Mouse (Mus musculus): ENCODE measurements around the gene Ap4b1.

Gene Ap4b1

DNA sequence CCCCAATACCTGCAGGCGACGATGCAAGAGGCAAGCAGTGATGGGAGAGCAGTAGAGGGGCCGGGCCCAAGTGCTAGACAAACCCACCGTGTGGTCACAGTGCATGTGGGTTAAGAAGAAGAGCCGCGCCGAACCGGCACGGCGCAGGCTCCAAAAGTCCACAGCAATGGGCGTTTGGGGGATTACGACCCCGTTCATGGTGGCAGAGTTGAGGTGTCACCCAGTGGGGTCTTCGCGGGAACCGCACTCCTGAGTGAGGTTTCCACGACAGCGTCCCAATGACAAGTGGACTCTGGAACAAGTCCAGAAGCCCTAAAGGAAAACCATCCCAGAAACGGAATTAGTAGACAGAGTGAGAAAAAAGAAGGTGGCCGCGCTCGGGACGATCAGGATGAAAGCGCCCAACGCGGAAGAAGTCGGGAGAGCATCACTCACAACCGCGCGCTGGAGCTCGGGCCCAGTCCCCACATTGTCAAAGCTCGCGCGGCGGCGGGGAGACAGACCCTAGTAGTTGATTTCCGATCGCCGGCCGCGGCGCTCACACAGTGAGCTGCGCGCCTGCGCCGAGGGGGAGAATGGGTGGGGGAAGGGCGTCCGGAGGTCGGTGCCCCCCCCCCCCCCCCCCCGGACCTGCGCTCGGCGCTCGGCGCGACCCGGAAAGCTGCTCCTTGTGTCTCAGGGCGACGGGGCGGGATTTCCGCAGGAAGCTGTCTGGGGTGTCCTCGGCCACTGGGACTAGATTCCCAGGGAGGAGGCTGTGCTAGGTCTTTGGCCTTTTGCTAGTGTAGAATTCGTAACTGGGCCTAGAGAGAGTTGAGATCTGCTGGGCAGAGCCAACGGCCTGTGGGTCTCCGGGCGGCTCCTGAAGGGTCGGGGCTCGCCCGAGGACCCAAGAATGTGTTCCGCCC is at the start of gene Ap4b1, which contains the start of the genes Dclre1b and Gm43064:
Ap4b1 (plus strand) TSS at position 630 of the 908 bp plus-strand sequence.
Dclre1b (minus strand) TSS at position 554 of the 908 bp plus-strand sequence.
Gm43064 (plus strand) TSS at position 683 of the 908 bp plus-strand sequence.
- peak; percentile 95 for DNase-seq (ENCODE audit: low read depth, low spot score)

DNA sequence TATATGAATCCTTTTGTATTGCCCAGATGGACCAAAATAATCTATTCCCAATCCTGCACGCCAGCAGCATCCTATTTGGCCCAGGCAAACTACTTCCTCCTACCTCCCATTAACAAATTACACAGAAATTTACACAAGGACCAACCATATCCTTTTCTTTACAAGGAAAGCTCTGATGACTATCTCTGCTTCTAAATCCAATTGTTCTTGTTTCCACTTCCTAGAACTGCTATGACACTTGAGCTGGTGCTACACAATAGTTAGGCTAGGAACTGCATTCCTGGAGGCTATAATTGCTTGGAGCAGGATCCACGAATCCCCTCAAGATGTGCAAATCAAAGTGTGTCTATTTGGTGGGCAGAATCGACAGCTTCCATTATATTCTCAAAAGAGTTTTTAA is 42.5 kb upstream of the Ap4b1 start:
- DNase-seq (ENCODE audit: low read depth, low spot score), result no peak

GRCm38 (mm10) chr3:103771531-103772130 is 37.7 kb upstream of the Ap4b1 start:
- peak; percentile 97 for DNase-seq (ENCODE audit: low read depth, low spot score)

- no peak for DNase-seq (ENCODE audit: low read depth, low spot score)
Observed at GRCm38 (mm10) chr3:103772846-103773245, 36.5 kb upstream of the Ap4b1 start.

- DNase-seq (ENCODE audit: low read depth, low spot score), result no peak
Observed at GRCm38 (mm10) chr3:103773508-103773907, 35.8 kb upstream of the Ap4b1 start.

DNA sequence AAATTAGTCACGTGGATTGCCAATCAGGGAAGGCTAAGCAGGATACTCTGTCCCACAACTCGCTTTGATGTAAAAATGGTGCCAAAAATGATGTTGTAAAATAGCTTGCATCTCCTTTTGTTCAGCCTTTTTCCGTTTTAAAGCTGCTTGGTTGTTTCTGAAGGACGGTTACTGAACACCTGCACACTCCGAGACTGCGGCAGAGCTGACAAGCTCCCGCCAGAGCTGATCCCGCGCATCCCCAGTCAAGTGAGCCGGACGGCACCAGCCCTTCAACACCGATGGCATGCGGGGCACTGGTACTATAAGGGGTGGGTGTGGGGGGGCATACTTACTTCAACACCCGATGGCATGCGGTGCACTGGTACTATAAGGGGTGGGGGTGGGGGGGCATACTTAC is 35.3 kb upstream of the Ap4b1 start:
- DNase-seq (ENCODE audit: low read depth, low spot score), result no peak

DNA sequence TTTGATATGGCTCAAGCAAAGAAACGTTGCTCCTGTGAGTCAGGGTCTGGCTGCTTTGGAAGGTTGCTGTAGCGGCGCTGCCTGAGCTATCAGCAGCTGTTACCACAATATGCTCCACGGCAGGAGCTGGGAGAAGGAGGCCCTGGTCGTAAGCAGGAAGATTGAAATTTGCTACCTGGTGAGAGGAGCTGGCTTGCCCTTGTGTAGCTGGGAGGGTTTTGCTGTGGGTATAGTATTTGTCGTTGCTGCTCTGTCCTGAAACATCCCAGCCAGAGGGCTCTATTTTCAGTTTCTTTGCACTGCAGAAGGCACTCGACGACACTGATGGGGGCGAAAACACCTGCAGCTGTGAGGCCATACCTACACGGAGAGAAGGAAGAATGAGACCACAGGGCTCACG is 31.4 kb upstream of the Ap4b1 start:
- DNase-seq (ENCODE audit: low read depth, low spot score), result no peak

DNA sequence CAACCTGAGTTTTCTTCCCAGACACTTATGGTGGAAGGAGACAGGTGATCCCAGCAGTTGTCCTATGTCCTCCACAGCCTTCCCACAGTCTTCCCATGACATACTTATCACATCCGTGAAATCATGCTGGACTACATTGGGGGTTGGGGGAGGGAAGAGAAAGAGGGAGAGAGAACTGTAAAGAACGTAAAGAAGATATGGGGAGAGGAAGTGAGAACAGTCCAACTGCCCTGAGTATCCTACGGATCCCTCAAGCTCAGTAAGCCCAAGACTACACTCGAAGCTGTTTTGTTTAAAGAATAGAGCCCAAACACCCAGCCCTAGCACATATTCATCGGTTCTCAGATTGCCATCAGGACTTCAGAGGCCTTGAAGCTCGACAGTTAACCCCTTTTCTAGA is 30.7 kb upstream of the Ap4b1 start:
- no peak for DNase-seq (ENCODE audit: low read depth, low spot score)

- no peak for DNase-seq (ENCODE audit: low read depth, low spot score)
Observed at GRCm38 (mm10) chr3:103779183-103779582, 30.1 kb upstream of the Ap4b1 start.

- DNase-seq (ENCODE audit: low read depth, low spot score), result no peak
Observed at GRCm38 (mm10) chr3:103780271-103780670, 29.0 kb upstream of the Ap4b1 start.

DNA sequence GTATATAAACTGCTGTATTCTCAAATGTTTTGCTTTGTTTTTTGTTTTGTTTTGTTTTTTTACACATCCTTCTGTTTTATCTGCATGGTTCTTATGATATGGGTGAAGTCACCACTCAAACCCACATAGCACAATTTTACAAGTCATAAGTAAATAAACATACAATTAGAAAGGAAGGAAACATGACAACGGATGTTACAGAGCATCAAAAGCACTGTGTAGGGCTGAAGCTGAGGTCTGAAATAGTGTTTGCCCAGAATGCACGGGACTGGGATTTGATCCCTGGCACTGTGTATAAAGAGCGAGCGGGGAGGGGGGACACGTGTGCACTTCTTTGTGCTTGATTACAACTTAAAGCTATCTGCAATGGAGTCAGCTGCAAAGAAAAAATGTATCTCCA is 28.5 kb upstream of the Ap4b1 start:
- no peak for DNase-seq (ENCODE audit: low read depth, low spot score)

- no peak for DNase-seq (ENCODE audit: low read depth, low spot score)
Observed at GRCm38 (mm10) chr3:103782844-103783609, 26.3 kb upstream of the Ap4b1 start.

- DNase-seq (ENCODE audit: low read depth, low spot score), result peak; percentile 43
Observed at GRCm38 (mm10) chr3:103787225-103787624, 22.1 kb upstream of the Ap4b1 start.

- DNase-seq (ENCODE audit: low read depth, low spot score), result no peak
Observed at GRCm38 (mm10) chr3:103789096-103789495, 20.2 kb upstream of the Ap4b1 start.

GRCm38 (mm10) chr3:103789891-103790345 is 19.4 kb upstream of the Ap4b1 start:
- peak; percentile 65 for DNase-seq (ENCODE audit: low read depth, low spot score)

DNA sequence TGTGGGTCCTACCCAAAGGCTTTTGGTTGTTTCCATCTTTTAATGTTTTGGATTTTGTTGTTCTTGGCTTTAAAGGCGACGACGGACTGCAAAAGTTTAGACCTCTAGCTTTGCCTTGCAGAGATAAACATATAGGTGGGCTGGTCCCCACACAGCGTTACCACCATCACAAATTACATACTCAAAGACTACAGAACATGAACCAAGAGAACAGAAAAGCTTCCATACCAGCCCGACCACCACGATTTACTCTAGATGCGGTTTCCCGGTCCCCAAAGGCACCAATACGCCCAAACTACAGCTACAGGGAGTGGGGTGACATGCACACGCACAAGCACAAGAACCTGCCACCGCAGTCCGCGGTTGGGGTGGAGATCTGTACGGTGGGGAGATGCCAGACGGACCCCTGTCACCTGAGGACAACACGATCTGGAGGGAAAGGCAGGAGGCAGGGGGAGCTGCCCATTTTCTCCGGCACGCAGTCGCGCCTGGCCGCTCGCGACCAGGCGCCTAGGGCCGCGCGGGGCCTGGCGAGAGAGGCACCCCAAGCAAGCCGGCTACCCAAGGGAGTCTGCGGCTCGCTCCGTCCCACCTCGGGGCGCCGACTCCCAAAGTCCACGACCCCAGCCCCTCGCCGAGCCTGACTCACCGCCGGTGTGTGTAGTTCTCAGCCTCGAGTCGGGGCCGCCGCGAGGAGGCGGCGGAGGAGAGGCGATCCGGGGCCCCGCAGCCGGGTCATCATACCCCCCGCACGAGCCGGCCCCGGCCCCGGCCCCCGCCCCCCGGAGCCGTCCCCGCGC is 18.8 kb upstream of the Ap4b1 start:
- DNase-seq (ENCODE audit: low read depth, low spot score), result peak; percentile 52

DNA sequence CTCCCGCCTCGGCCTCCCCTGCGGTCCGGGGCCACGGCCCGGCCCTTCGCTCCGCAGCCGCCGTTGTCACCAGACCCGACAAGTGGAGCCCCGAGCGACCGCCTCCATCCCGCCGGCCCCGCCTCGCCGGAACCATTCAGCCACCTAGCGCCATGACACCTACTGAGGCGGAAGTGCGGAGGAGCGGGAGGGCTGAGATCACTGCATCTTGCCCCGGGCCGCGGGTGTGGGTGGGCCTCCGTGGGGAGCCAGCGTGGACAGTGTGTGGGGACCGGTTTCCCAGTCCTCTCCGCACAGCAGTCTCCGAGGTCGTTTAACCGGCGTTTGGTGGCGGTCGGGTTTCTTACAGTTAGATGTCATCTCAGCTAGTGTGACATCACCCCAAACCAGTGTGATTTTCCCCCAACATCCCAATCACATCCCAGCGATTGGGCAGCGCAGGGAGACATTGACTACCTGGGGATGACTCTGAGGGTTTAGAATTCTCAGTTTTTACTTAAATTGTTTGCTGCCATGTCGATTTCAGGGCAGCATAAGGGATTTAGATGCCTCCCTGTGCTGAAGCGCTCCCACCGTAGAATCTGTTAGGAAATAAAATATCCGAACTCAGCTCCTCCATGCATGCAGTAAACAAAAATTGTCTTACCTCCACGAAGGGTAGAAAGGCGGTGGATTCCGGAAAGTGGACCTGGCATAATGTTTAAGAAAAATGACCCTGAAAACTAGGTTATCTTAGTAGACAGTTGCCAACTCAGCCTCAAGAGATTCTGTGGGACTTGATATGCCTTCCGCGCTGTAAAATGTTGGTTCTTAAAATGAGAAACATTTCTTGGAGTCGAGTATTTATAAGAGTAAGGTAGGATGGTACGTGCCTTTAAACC is 17.9 kb upstream of the Ap4b1 start, which contains the start of gene Hipk1:
Hipk1 (minus strand) TSS at position 334 of the 881 bp plus-strand sequence.
- peak; percentile 93 for DNase-seq (ENCODE audit: low read depth, low spot score)

DNA sequence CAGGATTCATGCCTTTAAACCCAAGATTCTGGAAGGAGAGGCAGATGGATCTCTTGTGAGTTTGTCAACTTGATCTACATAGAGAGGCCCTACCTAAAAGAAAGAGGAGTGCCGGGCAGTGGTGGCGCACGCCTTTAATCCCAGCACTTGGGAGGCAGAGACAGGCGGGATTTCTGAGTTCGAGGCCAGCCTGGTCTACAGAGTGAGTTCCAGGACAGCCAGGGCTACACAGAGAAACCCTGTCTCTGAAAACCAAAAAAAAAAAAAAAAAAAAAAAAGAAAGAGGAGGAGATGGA is 17.3 kb upstream of the Ap4b1 start:
- peak; percentile 49 for DNase-seq (ENCODE audit: low read depth, low spot score)

GRCm38 (mm10) chr3:103792566-103792965 is 16.8 kb upstream of the Ap4b1 start:
- DNase-seq (ENCODE audit: low read depth, low spot score), result no peak

DNA sequence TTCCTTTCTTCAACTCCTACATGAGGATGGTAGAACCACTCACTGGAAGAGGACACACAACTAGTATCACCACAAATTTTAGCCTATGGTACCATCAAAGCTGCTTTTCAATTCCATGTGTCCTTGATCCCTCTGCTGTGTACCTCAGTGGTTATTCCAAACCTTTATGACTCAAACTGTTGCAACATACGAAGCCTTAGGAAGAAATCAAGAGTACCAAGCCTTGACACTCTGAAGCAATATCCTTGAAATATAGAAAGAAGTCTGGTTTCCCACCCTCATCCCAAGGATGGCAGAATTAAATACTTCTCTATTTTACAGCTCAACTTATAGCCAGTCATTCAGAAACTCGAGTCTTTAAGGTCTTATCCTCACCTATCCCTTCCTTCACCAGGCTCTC is 12.9 kb upstream of the Ap4b1 start:
- DNase-seq (ENCODE audit: low read depth, low spot score), result no peak
